Mouse (Mus musculus): ENCODE data around the gene Hk1. TPM values are rescaled to one million over a fixed set of nuclear protein-coding genes. Genes with fewer than 3 reads are reported as not detected.
A peak's percentile ranks its signal among the peaks of the same experiment; 100 is the strongest.

Gene Hk1
- polyA plus RNA-seq, 1 experiment from 2014 or later: 73.7 TPM

- ATAC-seq (ENCODE audit: low FRiP score, low TSS enrichment): no peak
- no peak for DNase-seq
- Histone ChIP-seq H3K4me1 (ENCODE audit: control insufficient read depth, insufficient read depth, low read length) (no peaks in the 10 kb centered on the region), H3K4me2 (ENCODE audit: low read length) (no peak overlapping the region), H3K27me3 (ENCODE audit: control insufficient read depth, insufficient read depth, low read length) (no peaks in the 10 kb centered on the region), H3K4me3 (replicated peaks; ENCODE audit: low read depth, low read length) (no peak overlapping the region), H3K9ac (replicated peaks; ENCODE audit: low read length) (no peak overlapping the region), H3K9me3 (ENCODE audit: control insufficient read depth, low read length) (no peaks in the 10 kb centered on the region), H3K36me3 (ENCODE audit: control insufficient read depth, insufficient read depth, low read length) (no peaks in the 10 kb centered on the region), H3K27ac (replicated peaks; ENCODE audit: low read depth, low read length) (no peak overlapping the region)
- 83% methylated on average over 9 of the region's 9 CpGs for WGBS
Observed at GRCm38 (mm10) chr10:62320402-62320978, 59.2 kb downstream of the Hk1 start.

GRCm38 (mm10) chr10:62319154-62319553, 60.6 kb downstream of the Hk1 start:
- Histone ChIP-seq H3K27me3 (ENCODE audit: control insufficient read depth, insufficient read depth, low read length) (no peaks in the 10 kb centered on the region), H3K9ac (replicated peaks; ENCODE audit: low read length) (no peak overlapping the region), H3K27ac (replicated peaks; ENCODE audit: low read depth, low read length) (no peak overlapping the region), H3K36me3 (ENCODE audit: control insufficient read depth, insufficient read depth, low read length) (no peaks in the 10 kb centered on the region), H3K4me1 (ENCODE audit: control insufficient read depth, insufficient read depth, low read length) (no peaks in the 10 kb centered on the region), H3K4me2 (ENCODE audit: low read length) (no peak overlapping the region), H3K4me3 (replicated peaks; ENCODE audit: low read depth, low read length) (no peak overlapping the region), H3K9me3 (ENCODE audit: control insufficient read depth, low read length) (no peaks in the 10 kb centered on the region)
- ATAC-seq (ENCODE audit: low FRiP score, low TSS enrichment): no peak
- no peak for DNase-seq
- WGBS: 82% methylated on average over 7 of the region's 7 CpGs

- Histone ChIP-seq H3K9me3 (ENCODE audit: control insufficient read depth, low read length) (no peaks in the 10 kb centered on the region), H3K4me2 (ENCODE audit: low read length) (no peak overlapping the region), H3K36me3 (ENCODE audit: control insufficient read depth, insufficient read depth, low read length) (no peaks in the 10 kb centered on the region), H3K27ac (replicated peaks; ENCODE audit: low read depth, low read length) (no peak overlapping the region), H3K4me3 (replicated peaks; ENCODE audit: low read depth, low read length) (no peak overlapping the region), H3K4me1 (ENCODE audit: control insufficient read depth, insufficient read depth, low read length) (no peaks in the 10 kb centered on the region), H3K27me3 (ENCODE audit: control insufficient read depth, insufficient read depth, low read length) (no peaks in the 10 kb centered on the region), H3K9ac (replicated peaks; ENCODE audit: low read length) (no peak overlapping the region)
- WGBS: 66% methylated on average over 8 of the region's 8 CpGs
- ATAC-seq (ENCODE audit: low FRiP score, low TSS enrichment): no peak
- DNase-seq: no peak
Observed at GRCm38 (mm10) chr10:62316467-62316866, 63.2 kb downstream of the Hk1 start.

GRCm38 (mm10) chr10:62313885-62314424, 65.8 kb downstream of the Hk1 start:
- Histone ChIP-seq H3K4me3 (replicated peaks; ENCODE audit: low read depth, low read length) (no peak overlapping the region), H3K9ac (replicated peaks; ENCODE audit: low read length) (no peak overlapping the region), H3K4me2 (ENCODE audit: low read length) (no peak overlapping the region), H3K27ac (replicated peaks; ENCODE audit: low read depth, low read length) (no peak overlapping the region), H3K9me3 (ENCODE audit: control insufficient read depth, low read length) (no peaks in the 10 kb centered on the region), H3K27me3 (ENCODE audit: control insufficient read depth, insufficient read depth, low read length) (no peaks in the 10 kb centered on the region), H3K36me3 (ENCODE audit: control insufficient read depth, insufficient read depth, low read length) (no peaks in the 10 kb centered on the region), H3K4me1 (ENCODE audit: control insufficient read depth, insufficient read depth, low read length) (no peaks in the 10 kb centered on the region)
- ATAC-seq (ENCODE audit: low FRiP score, low TSS enrichment): no peak
- WGBS: 65% methylated on average over 15 of the region's 15 CpGs
- DNase-seq: no peak

- WGBS: 65% methylated on average over 10 of the region's 10 CpGs
- H3K9ac ChIP-seq (replicated peaks; ENCODE audit: low read length): no peak overlapping the region
- H3K4me1 ChIP-seq (ENCODE audit: control insufficient read depth, insufficient read depth, low read length): no peaks in the 10 kb centered on the region
- H3K36me3 ChIP-seq (ENCODE audit: control insufficient read depth, insufficient read depth, low read length): no peaks in the 10 kb centered on the region
- ATAC-seq (ENCODE audit: low FRiP score, low TSS enrichment) (no peak), DNase-seq (peak; percentile 27)
- H3K27ac ChIP-seq (replicated peaks; ENCODE audit: low read depth, low read length): no peak overlapping the region
- H3K4me3 ChIP-seq (replicated peaks; ENCODE audit: low read depth, low read length): no peak overlapping the region
- no peak overlapping the region for H3K4me2 ChIP-seq (ENCODE audit: low read length)
- no peaks in the 10 kb centered on the region for H3K9me3 ChIP-seq (ENCODE audit: control insufficient read depth, low read length)
- no peaks in the 10 kb centered on the region for H3K27me3 ChIP-seq (ENCODE audit: control insufficient read depth, insufficient read depth, low read length)
Observed at GRCm38 (mm10) chr10:62313140-62313539, 66.6 kb downstream of the Hk1 start.

GRCm38 (mm10) chr10:62311464-62311863, 68.2 kb downstream of the Hk1 start:
- Histone ChIP-seq H3K4me3 (replicated peaks; ENCODE audit: low read depth, low read length) (no peak overlapping the region), H3K36me3 (ENCODE audit: control insufficient read depth, insufficient read depth, low read length) (no peaks in the 10 kb centered on the region), H3K4me1 (ENCODE audit: control insufficient read depth, insufficient read depth, low read length) (no peaks in the 10 kb centered on the region), H3K9ac (replicated peaks; ENCODE audit: low read length) (no peak overlapping the region), H3K27me3 (ENCODE audit: control insufficient read depth, insufficient read depth, low read length) (no peaks in the 10 kb centered on the region), H3K27ac (replicated peaks; ENCODE audit: low read depth, low read length) (no peak overlapping the region), H3K9me3 (ENCODE audit: control insufficient read depth, low read length) (no peaks in the 10 kb centered on the region), H3K4me2 (ENCODE audit: low read length) (no peak overlapping the region)
- ATAC-seq (ENCODE audit: low FRiP score, low TSS enrichment): no peak
- DNase-seq: peak; percentile 23
- 64% methylated on average over 6 of the region's 6 CpGs for WGBS

GRCm38 (mm10) chr10:62310259-62311039, 69.3 kb downstream of the Hk1 start:
- DNase-seq: no peak
- no peak overlapping the region for H3K4me2 ChIP-seq (ENCODE audit: low read length)
- no peak overlapping the region for H3K27ac ChIP-seq (replicated peaks; ENCODE audit: low read depth, low read length)
- no peak for ATAC-seq (ENCODE audit: low FRiP score, low TSS enrichment)
- no peak overlapping the region for H3K4me3 ChIP-seq (replicated peaks; ENCODE audit: low read depth, low read length)
- H3K27me3 ChIP-seq (ENCODE audit: control insufficient read depth, insufficient read depth, low read length): no peaks in the 10 kb centered on the region
- no peak overlapping the region for H3K9ac ChIP-seq (replicated peaks; ENCODE audit: low read length)
- H3K4me1 ChIP-seq (ENCODE audit: control insufficient read depth, insufficient read depth, low read length): no peaks in the 10 kb centered on the region
- no peaks in the 10 kb centered on the region for H3K9me3 ChIP-seq (ENCODE audit: control insufficient read depth, low read length)
- WGBS: 90% methylated on average over 10 of the region's 10 CpGs
- H3K36me3 ChIP-seq (ENCODE audit: control insufficient read depth, insufficient read depth, low read length): no peaks in the 10 kb centered on the region

GRCm38 (mm10) chr10:62309593-62309992, 70.1 kb downstream of the Hk1 start:
- no peak overlapping the region for H3K9ac ChIP-seq (replicated peaks; ENCODE audit: low read length)
- ATAC-seq (ENCODE audit: low FRiP score, low TSS enrichment) (no peak), DNase-seq (no peak)
- no peaks in the 10 kb centered on the region for H3K36me3 ChIP-seq (ENCODE audit: control insufficient read depth, insufficient read depth, low read length)
- H3K4me3 ChIP-seq (replicated peaks; ENCODE audit: low read depth, low read length): no peak overlapping the region
- whole genome bisulfite sequencing: 83% methylated on average over 5 of the region's 5 CpGs
- no peaks in the 10 kb centered on the region for H3K9me3 ChIP-seq (ENCODE audit: control insufficient read depth, low read length)
- no peaks in the 10 kb centered on the region for H3K27me3 ChIP-seq (ENCODE audit: control insufficient read depth, insufficient read depth, low read length)
- H3K27ac ChIP-seq (replicated peaks; ENCODE audit: low read depth, low read length): no peak overlapping the region
- H3K4me1 ChIP-seq (ENCODE audit: control insufficient read depth, insufficient read depth, low read length): no peaks in the 10 kb centered on the region
- H3K4me2 ChIP-seq (ENCODE audit: low read length): no peak overlapping the region
